Mouse (Mus musculus) CH12.LX (cell line): ENCODE measurements around the gene Rpl37a. TPM values are rescaled to one million over a fixed set of nuclear protein-coding genes. Genes with fewer than 3 reads are reported as not detected.
A peak's percentile ranks its signal among the peaks of the same experiment; 100 is the strongest.

ENCODE experiments used
- DNase-seq: peaks from one replicate; pipeline ENCODE4 v3.0.0-alpha.2; 2013; ENCODE audit errors: extremely low read depth
- H3K27ac ChIP-seq: 2 replicates; pipeline ENCODE4 v1.5.1; 2012; ENCODE audit warnings: low read depth, mild to moderate bottlenecking, control low read depth, moderate library complexity; ENCODE audit not compliant: insufficient read depth
- H3K27me3 ChIP-seq: replicated peaks from 2 replicates; pipeline ENCODE3; 2012; ENCODE audit warnings: inconsistent platforms
- H3K36me3 ChIP-seq, 2 experiments: replicated peaks in 1 of 2; 2 replicates each; pipeline versions ENCODE3 to v1.6.1; 2012; ENCODE audit warnings: inconsistent platforms in 1 of 2, low read length in 1 of 2, mild to moderate bottlenecking in 1 of 2, mixed read lengths in 1 of 2, moderate library complexity in 1 of 2; ENCODE audit not compliant: control insufficient read depth in 1 of 2, insufficient read depth in 1 of 2
- H3K4me1 ChIP-seq, 2 experiments: 2 replicates each; pipeline ENCODE4 v1.6.1; 2012; ENCODE audit warnings: inconsistent platforms in 1 of 2, moderate library complexity in 1 of 2; ENCODE audit not compliant: insufficient read depth in 2 of 2, control insufficient read depth in 1 of 2
- H3K4me2 ChIP-seq: 2 replicates; pipeline ENCODE4 v1.6.1; 2012; ENCODE audit warnings: low read depth, mild to moderate bottlenecking, control low read depth; ENCODE audit not compliant: poor library complexity, insufficient read depth, severe bottlenecking
- H3K4me3 ChIP-seq, 3 experiments: fragments of 150-350 bp in 1 of 3; sonication (generic) in 1 of 3; replicated peaks in 1 of 3; 2 replicates each; pipeline versions ENCODE3 to v1.5.1; 2011 to 2012; ENCODE audit warnings: low read depth in 2 of 3, low read length in 2 of 3, mild to moderate bottlenecking in 2 of 3, moderate library complexity in 2 of 3, control low read depth in 1 of 3, improper control_type of control experiment in 1 of 3, inconsistent platforms in 1 of 3, mixed read lengths in 1 of 3; ENCODE audit not compliant: poor library complexity in 1 of 3
- H3K79me2 ChIP-seq: replicated peaks from 2 replicates; pipeline ENCODE4 v1.6.1; 2012; ENCODE audit warnings: mild to moderate bottlenecking, moderate library complexity; ENCODE audit not compliant: control insufficient read depth, poor library complexity, insufficient read depth, severe bottlenecking; ENCODE audit errors: extremely low read depth
- H3K9ac ChIP-seq: 2 replicates; pipeline ENCODE4 v1.6.1; 2012; ENCODE audit warnings: low read depth, mild to moderate bottlenecking, control low read depth, moderate library complexity; ENCODE audit not compliant: insufficient read depth
- H3K9me3 ChIP-seq: replicated peaks from 2 replicates; pipeline ENCODE3; 2012; ENCODE audit warnings: low read length, inconsistent platforms, mixed read lengths
- BHLHE40 ChIP-seq: IDR thresholded peaks from 2 replicates; pipeline ENCODE4 v1.6.1; 2011; ENCODE audit warnings: mild to moderate bottlenecking, low read depth, low read length, improper control_type of control experiment
- CHD2 ChIP-seq: IDR thresholded peaks from 2 replicates; pipeline ENCODE4 v1.6.1; 2011; ENCODE audit warnings: low read length, improper control_type of control experiment
- CTCF ChIP-seq, 2 experiments: IDR thresholded peaks in 1 of 2; conservative IDR thresholded peaks in 1 of 2; 2 replicates each; pipeline ENCODE4 v1.5.1; 2011 to 2012; ENCODE audit warnings: low read depth in 2 of 2, low read length in 2 of 2, improper control_type of control experiment in 1 of 2, inconsistent platforms in 1 of 2, mild to moderate bottlenecking in 1 of 2, moderate library complexity in 1 of 2
- E2F4 ChIP-seq: IDR thresholded peaks from 2 replicates; pipeline ENCODE4 v1.6.1; 2011; ENCODE audit warnings: low read depth, low read length, improper control_type of control experiment; ENCODE audit not compliant: insufficient replicate concordance
- ELF1 ChIP-seq: IDR thresholded peaks from 2 replicates; pipeline ENCODE4 v1.6.1; 2014; ENCODE audit warnings: low read depth, mild to moderate bottlenecking, inconsistent platforms, low read length, improper control_type of control experiment
- EP300 ChIP-seq: IDR thresholded peaks from 2 replicates; pipeline ENCODE4 v1.6.1; 2011; ENCODE audit warnings: low read length, improper control_type of control experiment
- GABPA ChIP-seq: IDR thresholded peaks from 2 replicates; pipeline ENCODE4 v1.6.1; 2012; ENCODE audit warnings: low read depth, low read length, improper control_type of control experiment, inconsistent platforms; ENCODE audit not compliant: insufficient replicate concordance
- IRF4 ChIP-seq: IDR thresholded peaks from 2 replicates; pipeline ENCODE4 v1.6.1; 2014; ENCODE audit warnings: low read depth, mild to moderate bottlenecking, inconsistent platforms, low read length, improper control_type of control experiment
- JUN ChIP-seq: IDR thresholded peaks from 2 replicates; pipeline ENCODE4 v1.6.1; 2011; ENCODE audit warnings: low read depth, mild to moderate bottlenecking, low read length, improper control_type of control experiment, moderate library complexity; ENCODE audit not compliant: insufficient read depth
- KAT2A ChIP-seq: IDR thresholded peaks from 2 replicates; pipeline ENCODE4 v1.6.1; 2012; ENCODE audit warnings: low read length, improper control_type of control experiment, inconsistent platforms; ENCODE audit not compliant: insufficient replicate concordance
- MAX ChIP-seq: IDR thresholded peaks from 2 replicates; pipeline ENCODE4 v1.6.1; 2011; ENCODE audit warnings: low read length, improper control_type of control experiment
- NELFE ChIP-seq: IDR thresholded peaks from 2 replicates; pipeline ENCODE4 v1.6.1; 2011; ENCODE audit warnings: low read depth, low read length, improper control_type of control experiment
- NRF1 ChIP-seq: IDR thresholded peaks from 2 replicates; pipeline ENCODE4 v1.6.1; 2014; ENCODE audit warnings: low read depth, mild to moderate bottlenecking, inconsistent platforms, low read length, improper control_type of control experiment, moderate library complexity
- POLR2A ChIP-seq: IDR thresholded peaks from 2 replicates; pipeline ENCODE4 v1.6.1; 2011; ENCODE audit warnings: low read depth, mild to moderate bottlenecking, improper control_type of control experiment, low read length
- RAD21 ChIP-seq: IDR thresholded peaks from 2 replicates; pipeline ENCODE4 v1.6.1; 2011; ENCODE audit warnings: low read depth, mild to moderate bottlenecking, low read length, improper control_type of control experiment, moderate library complexity
- RCOR1 ChIP-seq: conservative IDR thresholded peaks from 2 replicates; pipeline ENCODE4 v1.6.1; 2012; ENCODE audit warnings: low read depth, mild to moderate bottlenecking, inconsistent platforms, low read length, improper control_type of control experiment
- SMC3 ChIP-seq: IDR thresholded peaks from 2 replicates; pipeline ENCODE4 v1.6.1; 2011; ENCODE audit warnings: low read depth, low read length, improper control_type of control experiment
- TBP ChIP-seq: conservative IDR thresholded peaks from 2 replicates; pipeline ENCODE4 v1.6.1; 2011; ENCODE audit warnings: low read depth, low read length, improper control_type of control experiment
- ZMIZ1 ChIP-seq: IDR thresholded peaks from 2 replicates; pipeline ENCODE4 v1.6.1; 2012; ENCODE audit warnings: low read depth, mild to moderate bottlenecking, inconsistent platforms, low read length, improper control_type of control experiment
- ZNF384 ChIP-seq: IDR thresholded peaks from 2 replicates; pipeline ENCODE4 v1.6.1; 2012; ENCODE audit warnings: low read depth, low read length, improper control_type of control experiment, inconsistent platforms
- dilution Hi-C: fragments of 300-500 bp; cut with MboI; formaldehyde crosslinking; loops from 2 replicates; pipeline ENCODE4 v1.14.3; 2020; ENCODE audit warnings: low sequenced_read_pairs; ENCODE audit not compliant: extremely low pct_unique_long_range_greater_than_20kb, extremely low pct_ligation_motif_present
- in situ Hi-C: fragments of 300-500 bp; cut with MboI; formaldehyde crosslinking; loops from 3 replicates; pipeline ENCODE4 v1.14.3; 2019; ENCODE audit warnings: low sequenced_read_pairs, low pct_ligation_motif_present, low pct_unique_long_range_greater_than_20kb, mixed read lengths
- polyA plus RNA-seq: library from polyadenylated mRNA; unstranded; fragments of >175 nt; gene quantifications from 2 replicates; pipeline ENCODE4 v1.2.1, GENCODE M21; 2012; ENCODE audit warnings: low read depth; ENCODE audit not compliant: insufficient read length
- total RNA-seq, 2 experiments: library from RNA; depleted of rRNA; stranded (reverse); fragments of 300-350 nt in 1 of 2; fragments of >200 nt in 1 of 2; gene quantifications; 2 replicates each; pipeline ENCODE4 v1.2.3; 2012 to 2014

Gene Rpl37a
- total and polyA plus RNA-seq, 3 experiments, result 1,419 to 2,433 (median 1,462) TPM

DNA sequence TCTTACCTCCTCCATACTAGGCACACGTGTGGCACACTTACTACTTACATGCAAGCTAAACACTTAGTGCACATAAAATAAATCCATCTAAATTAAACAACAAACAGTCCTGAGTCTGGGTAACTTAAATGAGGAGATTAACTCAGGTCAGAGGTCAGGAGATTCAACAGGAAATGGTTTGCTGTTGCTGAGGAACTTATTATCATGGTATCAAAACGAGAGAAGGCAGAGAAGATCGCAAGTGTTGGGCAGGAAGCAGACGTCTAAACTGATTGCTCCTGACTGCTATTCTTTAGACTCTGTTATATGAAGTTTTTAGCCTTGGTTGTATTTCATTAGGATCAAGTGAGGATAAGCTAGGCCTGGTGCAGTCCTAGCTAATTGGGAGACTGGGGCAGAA lies 3.6 kb upstream of the Rpl37a start:
- Histone ChIP-seq H3K79me2 (peaks cover 13% of the 10 kb centered on the region), H3K4me2 (no peak overlapping the region), H3K27ac (no peak overlapping the region)
- no peak for TF ChIP-seq POLR2A
- TF ChIP-seq, all 38 proteins: peak for 0
- H3K27me3 ChIP-seq, result no peaks in the 10 kb centered on the region
- H3K4me3 ChIP-seq, result no peak overlapping the region
- in situ Hi-C loops (no loop called here), dilution Hi-C loops (no loop called here)
- H3K4me1 ChIP-seq, result no peaks in the 10 kb centered on the region; a peak in 1 of 4 replicates
- H3K9ac ChIP-seq, result no peak overlapping the region
- DNase-seq, result no peak
- no peaks in the 10 kb centered on the region for H3K9me3 ChIP-seq
- H3K36me3 ChIP-seq, result peaks cover 0 to 3% of the 10 kb centered on the region in 2 experiments

DNA sequence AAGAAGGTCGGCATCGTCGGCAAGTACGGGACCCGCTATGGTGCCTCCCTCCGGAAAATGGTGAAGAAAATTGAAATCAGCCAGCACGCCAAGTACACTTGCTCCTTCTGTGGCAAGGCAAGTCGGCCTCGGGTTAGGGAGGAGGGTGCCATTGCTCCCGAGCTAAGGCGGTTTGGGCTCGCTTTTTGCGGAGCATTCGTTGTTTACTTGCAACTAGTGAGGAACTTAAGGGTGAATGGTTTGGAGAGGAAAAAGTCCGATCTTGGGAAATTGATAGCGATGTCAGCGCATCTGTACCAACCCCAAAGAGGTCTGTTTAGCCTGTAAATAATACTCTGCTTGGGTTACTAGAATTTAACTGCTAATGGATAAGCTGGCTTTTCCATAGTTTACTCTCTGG lies 594 bp downstream of the Rpl37a start:
- in situ Hi-C loops, result no loop called here
- TF ChIP-seq BHLHE40 (no peak), IRF4 (no peak), E2F4 (no peak), EP300 (no peak), CHD2 (no peak), ZNF384 (no peak), ZMIZ1 (no peak), NRF1 (no peak), TBP (no peak), SMC3 (no peak), POLR2A (no peak), KAT2A (no peak), CTCF (conservative IDR thresholded peaks at IDR 0.05 in 1 of 2, IDR thresholded peaks at IDR 0.05 in 1 of 2; ENCODE audit: low read depth in 2 of 2, low read length in 2 of 2) (no peak), NELFE (no peak), RCOR1 (no peak), MAX (no peak), GABPA (no peak), ELF1 (no peak), RAD21 (no peak), JUN (no peak)
- no peaks in the 10 kb centered on the region for H3K9me3 ChIP-seq
- H3K4me3 ChIP-seq, result peak overlapping the region; percentile 79 to 92 (median 85)
- peak overlapping the region; percentile 49 for H3K27ac ChIP-seq
- peak overlapping the region; percentile 99; the same call in 1 of the 2 replicates for H3K4me2 ChIP-seq
- H3K79me2 ChIP-seq, result peaks cover 29% of the 10 kb centered on the region
- H3K27me3 ChIP-seq, result no peaks in the 10 kb centered on the region
- no peak for DNase-seq
- dilution Hi-C loops, result no loop called here
- H3K36me3 ChIP-seq, result peaks cover 25 to 43% of the 10 kb centered on the region in 2 experiments
- H3K9ac ChIP-seq, result peak overlapping the region; percentile 94
- peaks cover 0 to 32% of the 10 kb centered on the region in 2 experiments; a peak in 3 of 4 replicates for H3K4me1 ChIP-seq
